Mouse (Mus musculus) spleen, postnatal 36 days (tissue): ENCODE results near the gene Zpr1.
"Not testable (repeated sequence)": the region's sequence is repeated elsewhere in the genome, so short reads cannot be mapped to it uniquely, and the experiment has no call there.

Experiments
- DNase-seq, 2 experiments: peaks; one replicate each; pipeline ENCODE4 v3.0.0; 2022; ENCODE audit warnings: low spot score in 2 of 2, mixed read lengths in 1 of 2

The Zpr1 gene

DNA sequence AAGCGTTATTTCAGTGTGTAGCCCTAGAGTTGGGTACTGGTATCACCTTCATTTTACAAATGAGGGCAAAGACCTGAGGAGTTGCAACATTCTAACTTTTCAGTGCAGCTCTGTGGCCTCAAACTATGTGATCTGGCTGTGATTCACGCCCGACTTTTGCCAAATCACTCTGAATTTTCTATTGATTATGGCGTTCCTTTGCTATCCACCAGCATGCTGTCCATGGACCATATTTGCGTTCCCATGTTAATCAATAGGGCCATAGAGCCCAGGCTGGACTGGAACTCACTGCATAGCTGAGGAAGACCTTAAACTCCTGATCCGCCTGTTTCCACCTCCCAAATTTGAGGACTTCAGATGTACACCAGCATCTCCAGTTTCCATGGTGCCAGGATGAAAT lies 13.8 kb upstream of the Zpr1 start:
- no peak for DNase-seq

DNA sequence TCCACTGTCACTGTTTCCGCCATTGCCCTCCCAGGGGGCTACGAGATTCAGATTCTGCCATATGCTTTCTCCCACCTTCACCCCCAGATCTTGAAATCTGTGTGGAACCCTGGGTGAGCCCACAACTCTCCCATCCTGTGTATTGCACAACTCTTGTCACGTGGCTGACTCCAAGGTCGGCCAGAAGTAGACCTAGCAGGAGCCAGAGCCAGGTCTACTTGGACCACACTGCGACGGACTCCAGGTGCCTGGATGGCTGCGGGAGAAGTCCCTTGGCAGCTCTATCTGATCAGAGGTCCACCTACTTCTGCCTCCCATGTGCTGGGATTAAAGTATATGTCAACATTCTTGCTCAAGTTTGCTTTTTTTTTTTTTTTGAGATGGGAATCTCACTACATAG lies 11.7 kb upstream of the Zpr1 start:
- DNase-seq: no peak

- DNase-seq: no peak
These were observed 4.5 kb upstream of the Zpr1 start, which contains the start of gene Apoa5 for GRCm38 (mm10) chr9:46268343-46268873. Apoa5 (plus strand) TSS chr9:46268633.

GRCm38 (mm10) chr9:46269125-46269524 lies 3.7 kb upstream of the Zpr1 start:
- no peak for DNase-seq

DNA sequence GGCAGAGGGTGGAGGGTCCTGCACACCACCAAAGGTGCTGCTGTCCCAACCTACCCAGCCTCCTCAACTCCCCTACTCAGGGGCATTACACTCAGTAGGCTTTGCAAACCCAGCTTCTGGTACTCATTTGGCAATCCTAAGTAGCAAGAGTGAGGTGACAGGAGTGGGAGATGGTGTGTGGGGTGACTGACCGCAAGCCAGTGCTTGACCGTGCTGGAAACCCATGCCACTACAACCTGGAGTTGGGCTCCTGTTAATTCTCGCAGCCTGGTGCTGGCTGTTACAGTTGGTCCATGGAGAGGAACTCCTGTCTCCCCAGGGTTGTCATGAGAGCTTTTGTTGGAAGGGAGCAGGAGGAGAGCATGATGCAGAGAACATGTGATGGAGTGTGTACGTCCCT lies 2.1 kb upstream of the Zpr1 start:
- DNase-seq: no peak

- no peak for DNase-seq
These were observed 794 bp upstream of the Zpr1 start for GRCm38 (mm10) chr9:46272070-46272469.

DNA sequence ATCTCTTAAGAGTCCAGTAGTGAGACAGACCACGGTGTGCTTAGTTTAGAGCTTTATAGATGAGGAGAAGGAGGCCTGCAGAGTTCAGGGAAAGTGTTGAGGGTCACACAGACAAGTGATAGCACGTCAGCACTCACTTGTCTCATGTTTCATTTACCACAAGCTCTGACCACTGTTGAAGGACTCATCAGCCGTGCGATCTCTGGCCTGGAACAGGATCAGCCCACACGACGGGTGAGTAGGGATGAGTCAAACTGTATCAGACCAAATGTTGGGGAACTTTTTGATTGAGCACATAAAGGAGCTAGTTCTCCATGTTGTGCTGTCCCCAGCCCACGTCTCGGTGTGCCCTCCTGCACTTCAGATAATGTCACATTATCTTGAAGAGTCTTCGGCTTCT lies 1.6 kb downstream of the Zpr1 start:
- DNase-seq: no peak

DNA sequence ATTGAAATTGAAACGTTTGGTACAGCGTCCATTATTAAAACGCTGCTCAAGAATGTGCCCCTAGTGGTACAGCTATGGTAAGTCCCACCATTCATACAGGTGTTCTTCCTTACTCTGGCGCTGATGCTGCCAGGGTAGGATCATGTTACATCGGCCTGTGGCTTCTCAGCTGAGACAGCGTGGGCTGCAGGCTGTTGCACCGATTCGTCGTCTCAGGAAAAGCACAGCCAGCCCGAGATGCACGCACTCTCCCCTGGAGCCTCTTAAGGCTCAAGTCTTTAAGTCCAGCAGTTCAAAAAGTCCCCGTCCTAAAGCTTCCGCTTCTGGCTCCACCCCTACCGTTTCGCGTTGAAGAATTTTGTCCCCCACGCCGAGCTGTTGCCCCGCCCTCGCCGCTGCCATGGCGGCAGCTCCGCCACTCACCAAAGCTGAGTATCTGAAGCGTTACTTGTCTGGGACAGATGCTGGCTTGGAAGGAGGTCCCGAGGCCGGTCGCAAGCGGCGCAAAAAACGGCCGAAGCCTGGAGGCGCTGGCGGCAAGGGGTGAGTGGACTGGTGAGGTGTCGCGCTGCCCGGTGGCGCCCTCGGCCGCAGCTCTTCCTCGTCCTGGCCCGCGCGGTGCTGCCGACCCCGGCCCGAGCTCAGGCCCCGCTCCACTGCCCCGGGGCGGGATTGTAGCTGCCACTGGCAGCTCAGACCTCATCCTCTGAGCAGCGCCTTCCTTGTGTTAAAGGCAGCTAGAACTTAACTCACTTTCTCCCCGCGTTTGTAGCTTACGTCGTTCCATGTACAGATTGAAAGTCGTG lies 10.0 kb downstream of the Zpr1 start, which contains the start of gene Bud13:
Bud13 (plus strand) TSS at position 378 of the 806 bp plus-strand sequence.
- peak; percentile 90 to 91 for DNase-seq

GRCm38 (mm10) chr9:46298381-46298780 lies 25.5 kb downstream of the Zpr1 start:
- no peak for DNase-seq

GRCm38 (mm10) chr9:46302142-46302541 lies 29.3 kb downstream of the Zpr1 start:
- peak in 1 of 2 experiments; percentile 5 for DNase-seq

DNA sequence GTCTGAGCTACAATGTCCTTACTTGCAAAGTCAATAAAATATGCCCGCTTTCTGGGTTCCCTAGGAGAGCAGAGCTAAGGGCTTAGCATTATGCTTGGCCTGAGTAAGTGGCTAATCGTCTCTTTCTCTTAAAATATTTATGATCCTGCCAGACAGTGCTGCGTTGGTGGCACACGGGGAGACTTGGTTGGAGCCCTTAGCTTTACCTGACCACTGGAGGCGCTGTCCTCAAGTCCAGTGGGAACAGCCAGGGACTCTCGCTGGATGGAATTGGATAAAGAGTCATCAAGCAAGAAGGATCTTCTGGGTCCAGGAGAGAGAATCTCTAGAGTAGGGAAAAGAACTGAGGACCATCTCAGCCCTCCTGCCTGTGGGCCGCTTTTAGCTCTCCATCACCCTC lies 36.3 kb downstream of the Zpr1 start:
- no peak for DNase-seq

GRCm38 (mm10) chr9:46314507-46314906 lies 41.6 kb downstream of the Zpr1 start:
- DNase-seq: peak; percentile 24 to 25

GRCm38 (mm10) chr9:46314921-46315320 lies 42.1 kb downstream of the Zpr1 start:
- no peak for DNase-seq

GRCm38 (mm10) chr9:46315807-46316365 lies 43.0 kb downstream of the Zpr1 start:
- DNase-seq: no peak

DNA sequence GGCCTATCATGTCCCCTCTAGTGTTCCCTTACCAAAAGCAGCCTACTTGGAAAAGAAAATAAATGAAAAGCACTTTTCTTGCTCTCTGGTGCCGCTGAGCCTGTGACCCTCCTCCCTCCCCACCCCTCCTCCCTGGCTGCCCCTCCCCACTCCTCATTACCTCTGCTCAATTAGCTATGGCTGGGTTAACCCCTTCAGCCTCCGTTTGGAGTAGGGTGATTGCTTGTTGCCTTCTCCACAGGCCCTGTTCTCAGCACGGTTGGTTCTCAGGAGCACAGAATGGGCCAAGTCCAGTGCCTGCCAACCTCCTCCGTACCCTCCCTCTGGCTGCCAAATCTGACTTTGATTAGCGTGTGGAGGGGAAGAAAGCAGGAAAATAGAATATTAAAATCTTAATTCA lies 43.5 kb downstream of the Zpr1 start:
- DNase-seq: no peak

DNA sequence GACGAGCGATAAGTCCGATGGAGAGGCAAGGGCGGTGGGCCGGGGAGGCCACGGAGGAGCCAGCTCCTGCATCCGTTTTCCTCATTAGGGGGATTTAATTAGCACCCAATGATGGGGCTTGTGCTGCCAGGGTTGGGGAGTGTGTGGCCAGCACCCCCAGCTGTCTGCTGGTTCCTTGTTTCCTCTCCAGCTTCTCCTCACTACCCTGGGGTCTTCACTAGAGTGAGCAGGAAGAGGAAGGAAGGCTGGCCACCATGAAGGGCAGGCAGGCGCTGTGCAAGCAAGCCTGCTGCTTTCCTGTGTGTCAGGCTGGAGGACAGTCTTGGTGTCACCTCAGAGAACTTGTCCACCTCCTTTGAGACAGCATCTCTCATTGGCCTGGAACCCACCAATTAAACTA lies 44.0 kb downstream of the Zpr1 start:
- no peak for DNase-seq

GRCm38 (mm10) chr9:46317957-46318356 lies 45.1 kb downstream of the Zpr1 start:
- DNase-seq: no peak

DNA sequence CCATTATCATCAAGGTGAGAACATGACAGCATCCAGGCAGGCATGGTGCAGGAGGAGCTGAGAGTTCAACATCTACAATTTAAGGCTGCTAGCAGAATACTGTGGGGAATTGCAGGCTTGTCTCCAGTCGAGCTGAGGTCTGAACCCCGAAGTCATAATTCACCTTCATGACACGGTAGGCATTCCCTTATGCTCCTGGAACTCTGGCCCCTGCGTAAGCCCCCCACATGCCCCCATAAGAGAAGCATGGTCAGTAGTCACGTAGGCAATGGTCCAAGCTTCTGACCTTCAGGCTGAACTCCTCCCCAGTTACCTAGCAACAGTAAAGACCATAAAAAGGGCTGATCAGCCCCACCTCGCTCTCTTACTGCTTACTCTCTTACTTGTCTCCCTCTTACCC lies 47.0 kb downstream of the Zpr1 start, which contains the start of gene 4931429L15Rik:
4931429L15Rik (minus strand) TSS at position 101 of the 400 bp plus-strand sequence.
- DNase-seq: not testable (repeated sequence)

DNA sequence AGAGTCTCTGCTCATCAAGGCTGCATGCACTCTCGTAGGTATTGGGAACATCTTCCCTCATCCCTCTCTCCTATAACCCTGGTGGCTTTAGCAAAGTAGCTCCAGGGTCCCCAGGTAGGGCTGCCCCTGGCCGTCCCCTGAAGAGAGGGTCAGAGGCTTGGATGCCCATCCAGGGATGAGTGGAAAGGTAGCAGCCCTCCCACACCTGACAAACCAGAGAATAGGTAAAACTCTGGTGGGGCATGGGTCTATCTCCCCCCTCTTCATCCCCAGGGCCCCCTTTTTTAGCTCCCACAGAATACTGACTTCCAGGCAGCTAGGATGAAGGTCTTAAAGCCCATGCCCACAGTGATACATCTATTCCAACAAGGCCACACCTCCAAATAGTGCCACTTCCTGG lies 47.6 kb downstream of the Zpr1 start:
- DNase-seq: no peak

GRCm38 (mm10) chr9:46326694-46327405 lies 54.0 kb downstream of the Zpr1 start:
- DNase-seq: no peak

- DNase-seq: no peak
These were observed 55.1 kb downstream of the Zpr1 start for GRCm38 (mm10) chr9:46327706-46328571.
